Mouse (Mus musculus): Measurements from ENCODE around the gene Plekhj1.

DNA sequence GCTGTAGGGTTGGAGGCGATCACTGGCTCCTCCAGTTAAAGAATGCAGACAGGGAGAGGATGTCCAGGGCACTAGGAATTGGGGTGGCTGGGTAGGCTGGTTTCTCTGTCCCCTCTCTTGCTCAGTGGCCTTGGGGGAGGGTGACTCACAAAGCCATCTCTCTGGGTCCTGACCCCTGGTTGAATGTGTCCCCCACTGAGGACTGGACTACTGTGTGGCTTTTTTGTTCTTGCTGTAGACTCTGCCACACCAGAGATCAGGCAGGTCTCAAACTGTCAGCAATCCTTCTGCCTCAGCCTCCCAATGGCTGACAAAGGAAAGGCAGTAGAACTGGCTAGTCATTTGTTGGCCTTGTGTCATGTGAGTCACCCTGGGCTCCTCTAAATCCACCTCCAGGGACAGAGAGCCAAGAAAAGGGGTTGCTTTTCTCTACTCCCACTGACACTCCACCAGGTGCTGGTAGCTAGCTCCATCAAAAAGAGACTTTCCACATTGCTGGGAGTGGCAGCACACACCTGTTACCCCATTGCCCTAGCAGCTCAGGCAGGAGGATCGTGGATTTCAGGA, 40.0 kb upstream of the Plekhj1 start:
- no peak for TF ChIP-seq GATA1 (IDR thresholded peaks at IDR 0.05; ENCODE audit: low read length)
- no peak for TF ChIP-seq TAL1 (IDR thresholded peaks at IDR 0.05; ENCODE audit: low read length)

Data from erythroblast, embryonic 14.5 days (primary cell).